Mouse (Mus musculus): ENCODE results near the gene Ifi27. TPM values are rescaled to one million over a fixed set of nuclear protein-coding genes. Genes with fewer than 3 reads are reported as not detected.

The Ifi27 gene
- 100 to 1,000 TPM; 181 to 182 TPM for total RNA-seq (2023)

GRCm38 (mm10) chr12:103433986-103434731, at the start of gene Ifi27:
TSS of gene Ifi27 (plus strand) at chr12:103434211.

GRCm38 (mm10) chr12:103388505-103389347, 45.3 kb upstream of the Ifi27 start, which contains the start of gene Otub2:
TSS of gene Otub2 (plus strand) at chr12:103388682.

GRCm38 (mm10) chr12:103407720-103408119, 26.3 kb upstream of the Ifi27 start, which contains the start of gene 9330161L09Rik:
TSS of gene 9330161L09Rik (minus strand) at chr12:103407820.

GRCm38 (mm10) chr12:103425729-103426470, 8.1 kb upstream of the Ifi27 start, which contains the start of gene Ddx24:
TSS of gene Ddx24 (minus strand) at chr12:103425830.

GRCm38 (mm10) chr12:103443524-103443923, 9.5 kb downstream of the Ifi27 start, which contains the start of gene Ifi27l2a:
TSS of gene Ifi27l2a (minus strand) at chr12:103443680.

GRCm38 (mm10) chr12:103457140-103457539, 23.1 kb downstream of the Ifi27 start, which contains the start of gene Ifi27l2b:
TSS of gene Ifi27l2b (minus strand) at chr12:103457223.

Other genes with a start within 250 kb of the Ifi27 start
- gene Prima1, start 192.1 kb upstream of the Ifi27 start, total RNA-seq (2023): not detected
- gene Fam181a, start 123.2 kb upstream of the Ifi27 start, total RNA-seq (2023): not detected
- 10 to 100 TPM in 1 of 2 experiments, 1 to 10 TPM in 1; 7.6 to 24.2 TPM for gene Asb2, start 78.2 kb upstream of the Ifi27 start, total RNA-seq (2023)
- gene Otub2, start 45.5 kb upstream of the Ifi27 start, total RNA-seq (2023): 1 to 10 TPM; 1.7 to 2.1 TPM
- 10 to 100 TPM; 10.1 to 17.3 TPM for gene 9330161L09Rik, start 26.4 kb upstream of the Ifi27 start, total RNA-seq (2023)
- gene Ddx24, start 8.4 kb upstream of the Ifi27 start, total RNA-seq (2023): 100 to 1,000 TPM; 210 to 220 TPM
- gene Ifi27l2a, start 9.5 kb downstream of the Ifi27 start, total RNA-seq (2023): 100 to 1,000 TPM; 221 to 302 TPM
- not detected for gene Ifi27l2b, start 23.0 kb downstream of the Ifi27 start, total RNA-seq (2023)
- under 1 TPM in 1 of 2 experiments, not detected in 1; 0.32 TPM for gene Ppp4r4, start 98.1 kb downstream of the Ifi27 start, total RNA-seq (2023)
- not detected for gene Serpina10, start 197.2 kb downstream of the Ifi27 start, total RNA-seq (2023)
- gene Serpina6, start 223.0 kb downstream of the Ifi27 start, total RNA-seq (2023): not detected
- gene Serpina16, start 241.9 kb downstream of the Ifi27 start, total RNA-seq (2023): not detected